Mouse (Mus musculus): ENCODE data around the gene Dars2. TPM values are rescaled to one million over a fixed set of nuclear protein-coding genes. Genes with fewer than 3 reads are reported as not detected.

The Dars2 gene
- total and polyA plus RNA-seq, 3 experiments, result 46.2 to 64.7 (median 55.3) TPM

DNA sequence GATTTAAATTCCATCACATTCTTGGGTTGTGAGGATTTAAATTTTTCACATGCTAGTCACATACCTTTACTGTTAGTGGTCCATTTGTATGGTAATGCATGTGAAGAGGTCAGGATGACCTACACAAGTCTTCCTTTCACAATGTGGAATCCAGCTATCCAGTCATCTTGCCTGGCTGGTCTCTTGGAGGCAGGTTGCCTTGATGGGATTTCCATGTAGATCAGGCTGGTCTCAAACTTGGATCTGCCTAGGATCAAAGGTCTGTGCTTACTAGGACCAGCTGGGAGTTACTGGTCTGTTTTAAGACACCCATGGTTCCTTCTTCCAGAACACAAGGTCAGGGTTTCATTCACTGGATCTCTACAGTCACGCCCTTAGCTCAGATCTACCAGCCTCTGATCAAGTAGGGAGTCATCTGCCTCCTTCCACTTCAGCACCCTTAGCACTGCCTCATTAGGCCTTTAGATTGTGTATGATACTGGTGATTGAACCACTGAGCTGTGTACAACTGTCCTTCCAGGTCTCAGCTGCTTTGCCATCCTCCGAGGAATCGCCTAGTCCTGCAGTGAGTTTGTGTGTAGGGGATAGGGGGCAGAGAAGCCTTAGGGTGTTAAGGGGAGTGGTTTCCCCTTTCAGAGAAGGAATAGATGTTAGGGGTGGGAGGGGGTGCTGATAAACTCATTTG, 30.6 kb downstream of the Dars2 start (continued):
- TF ChIP-seq SIN3A (IDR thresholded peaks at IDR 0.05; ENCODE audit: low read length) (peak; percentile 79), TBP (conservative IDR thresholded peaks at IDR 0.05; ENCODE audit: low read depth, low read length) (no peak), EP300 (IDR thresholded peaks at IDR 0.05; ENCODE audit: low read length) (no peak), ELF1 (IDR thresholded peaks at IDR 0.05; ENCODE audit: low read depth, low read length) (peak; percentile 40), PAX5 (IDR thresholded peaks at IDR 0.05; ENCODE audit: low read length) (no peak), MEF2A (IDR thresholded peaks at IDR 0.05; ENCODE audit: borderline replicate concordance, low read depth, low read length) (0 out of 2 replicates have a peak, but pooled peaks have one; percentile 37), ZKSCAN1 (IDR thresholded peaks at IDR 0.05; ENCODE audit: borderline replicate concordance, low read depth, low read length) (peak; percentile 8; the same call in 1 of the 2 replicates), BHLHE40 (IDR thresholded peaks at IDR 0.05; ENCODE audit: low read depth, low read length) (peak; percentile 5; the same call in 1 of the 2 replicates), MAZ (IDR thresholded peaks at IDR 0.05; ENCODE audit: low read depth, low read length) (no peak), USF1 (IDR thresholded peaks at IDR 0.05; ENCODE audit: low read depth, low read length) (no peak), JUN (IDR thresholded peaks at IDR 0.05; ENCODE audit: insufficient read depth, low read depth, low read length) (no peak), MXI1 (IDR thresholded peaks at IDR 0.05; ENCODE audit: low read depth, low read length) (peak; percentile 8; the same call in 1 of the 2 replicates), CTCF (conservative IDR thresholded peaks at IDR 0.05 in 1 of 2, IDR thresholded peaks at IDR 0.05 in 1 of 2; ENCODE audit: low read depth in 2 of 2, low read length in 2 of 2) (no peak), MAFK (IDR thresholded peaks at IDR 0.05; ENCODE audit: insufficient replicate concordance, low read length) (peak; percentile 33; the same call in 1 of the 2 replicates)

DNA sequence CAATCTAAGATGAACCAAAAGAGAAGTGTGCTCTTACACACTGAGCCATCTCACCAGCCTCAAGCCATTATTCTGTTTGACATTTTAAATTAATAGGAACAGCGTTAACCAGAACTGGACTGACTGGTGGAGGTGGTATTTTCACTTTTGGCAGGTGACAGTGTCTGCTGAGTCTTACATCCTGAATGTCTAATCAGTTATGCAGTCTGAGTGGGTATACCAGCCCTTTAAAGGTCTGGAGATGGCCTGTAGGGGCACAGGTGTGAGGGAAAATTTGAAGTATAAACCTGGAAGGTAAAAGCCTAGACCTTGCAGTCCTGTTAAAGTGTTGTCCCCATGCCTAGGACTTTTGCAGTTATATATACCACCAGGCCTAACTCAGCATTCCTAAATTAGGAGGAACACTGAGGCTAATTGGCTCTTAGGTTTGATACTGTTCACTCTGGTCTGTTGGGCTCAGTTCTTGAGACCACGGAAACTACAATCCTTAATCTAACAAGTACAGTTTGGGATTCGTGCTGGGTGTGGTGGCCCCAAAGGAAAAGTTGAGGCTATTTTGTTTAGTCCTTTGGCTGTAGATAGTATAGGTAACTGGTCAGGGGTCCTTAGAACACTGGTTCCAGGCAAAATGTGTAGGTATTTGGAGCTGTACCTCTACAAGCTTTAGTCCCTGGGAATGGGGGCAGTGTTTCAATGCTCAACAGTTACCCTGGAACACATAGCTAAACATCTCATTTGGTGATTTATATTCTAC, 31.3 kb downstream of the Dars2 start:
- 0 out of 2 replicates have a peak, but pooled peaks have one; percentile 30 for TF ChIP-seq TBP (conservative IDR thresholded peaks at IDR 0.05; ENCODE audit: low read depth, low read length)
- peak; percentile 9; the same call in 1 of the 2 replicates for TF ChIP-seq MEF2A (IDR thresholded peaks at IDR 0.05; ENCODE audit: borderline replicate concordance, low read depth, low read length)
- 0 out of 2 replicates have a peak, but pooled peaks have one; percentile 20 for TF ChIP-seq ZKSCAN1 (IDR thresholded peaks at IDR 0.05; ENCODE audit: borderline replicate concordance, low read depth, low read length)
- peak; percentile 42 for TF ChIP-seq CHD1 (IDR thresholded peaks at IDR 0.05; ENCODE audit: low read depth, low read length)
- no peak for TF ChIP-seq ELF1 (IDR thresholded peaks at IDR 0.05; ENCODE audit: low read depth, low read length)
- 0 out of 2 replicates have a peak, but pooled peaks have one; percentile 10 for TF ChIP-seq ETS1 (conservative IDR thresholded peaks at IDR 0.05; ENCODE audit: low read depth, low read length)
- TF ChIP-seq CTCF (conservative IDR thresholded peaks at IDR 0.05 in 1 of 2, IDR thresholded peaks at IDR 0.05 in 1 of 2; ENCODE audit: low read depth in 2 of 2, low read length in 2 of 2), result 0 out of 4 replicates have a peak, but pooled peaks of 1 of the 2 experiments have one; percentile 7
- peak; percentile 39; the same call in 1 of the 2 replicates for TF ChIP-seq BHLHE40 (IDR thresholded peaks at IDR 0.05; ENCODE audit: low read depth, low read length)
- peak; percentile 31; the same call in 1 of the 2 replicates for TF ChIP-seq HCFC1 (IDR thresholded peaks at IDR 0.05; ENCODE audit: low read depth, low read length)
- TF ChIP-seq USF2 (conservative IDR thresholded peaks at IDR 0.05; ENCODE audit: low read depth, low read length), result peak; percentile 36
- TF ChIP-seq KAT2A (IDR thresholded peaks at IDR 0.05; ENCODE audit: insufficient replicate concordance, low read length), result 0 out of 2 replicates have a peak, but pooled peaks have one; percentile 53
- peak; percentile 84 for TF ChIP-seq RCOR1 (conservative IDR thresholded peaks at IDR 0.05; ENCODE audit: low read depth, low read length)
- no peak for TF ChIP-seq SIN3A (IDR thresholded peaks at IDR 0.05; ENCODE audit: low read length)
- peak; percentile 58; the same call in 1 of the 2 replicates for TF ChIP-seq MAFK (IDR thresholded peaks at IDR 0.05; ENCODE audit: insufficient replicate concordance, low read length)
- 0 out of 2 replicates have a peak, but pooled peaks have one; percentile 69 for TF ChIP-seq E2F4 (IDR thresholded peaks at IDR 0.05; ENCODE audit: insufficient replicate concordance, low read depth, low read length)
- TF ChIP-seq POLR2A (IDR thresholded peaks at IDR 0.05; ENCODE audit: low read depth, low read length), result peak; percentile 31
- peak; percentile 87; the same call in 1 of the 2 replicates for TF ChIP-seq MAZ (IDR thresholded peaks at IDR 0.05; ENCODE audit: low read depth, low read length)
- TF ChIP-seq ZC3H11A (IDR thresholded peaks at IDR 0.05; ENCODE audit: low read depth, low read length), result no peak
- no peak for TF ChIP-seq EP300 (IDR thresholded peaks at IDR 0.05; ENCODE audit: low read length)
- TF ChIP-seq IRF4 (IDR thresholded peaks at IDR 0.05; ENCODE audit: low read depth, low read length), result peak; percentile 7; the same call in 1 of the 2 replicates
- TF ChIP-seq MAX (IDR thresholded peaks at IDR 0.05; ENCODE audit: low read length), result peak; percentile 65; the same call in 1 of the 2 replicates
- TF ChIP-seq NELFE (IDR thresholded peaks at IDR 0.05; ENCODE audit: low read depth, low read length), result peak; percentile 65
- peak; percentile 37 for TF ChIP-seq SMC3 (IDR thresholded peaks at IDR 0.05; ENCODE audit: low read depth, low read length)
- no peak for TF ChIP-seq NRF1 (IDR thresholded peaks at IDR 0.05; ENCODE audit: low read depth, low read length)
- TF ChIP-seq JUND (conservative IDR thresholded peaks at IDR 0.05; ENCODE audit: low read depth, low read length), result no peak; the same call in 1 of the 2 replicates
- TF ChIP-seq MXI1 (IDR thresholded peaks at IDR 0.05; ENCODE audit: low read depth, low read length), result 0 out of 2 replicates have a peak, but pooled peaks have one; percentile 48
- no peak for TF ChIP-seq PAX5 (IDR thresholded peaks at IDR 0.05; ENCODE audit: low read length)
- Histone ChIP-seq H3K27ac (ENCODE audit: insufficient read depth, low read depth) (peak overlapping the region; percentile 58; the same call in 1 of the 2 replicates), H3K4me2 (ENCODE audit: insufficient read depth, low read depth, poor library complexity, severe bottlenecking) (peak overlapping the region; percentile 11; the same call in 1 of the 2 replicates), H3K4me3 (replicated peaks in 1 of 3; ENCODE audit: low read depth in 2 of 3, low read length in 2 of 3, poor library complexity in 1 of 3) (peak overlapping the region in 1 of 3 experiments; percentile 35), H3K36me3 (replicated peaks in 1 of 2; ENCODE audit: control insufficient read depth in 1 of 2, insufficient read depth in 1 of 2, low read length in 1 of 2) (peaks cover 41 to 69% of the 10 kb centered on the region in 2 experiments), H3K9ac (ENCODE audit: insufficient read depth, low read depth) (peak overlapping the region; percentile 95), H3K27me3 (replicated peaks) (no peaks in the 10 kb centered on the region), H3K4me1 (ENCODE audit: control insufficient read depth in 1 of 2, insufficient read depth in 2 of 2) (peaks cover 0 to 13% of the 10 kb centered on the region in 2 experiments; a peak in 2 of 4 replicates), H3K9me3 (replicated peaks; ENCODE audit: low read length) (no peaks in the 10 kb centered on the region), H3K79me2 (replicated peaks; ENCODE audit: control insufficient read depth, extremely low read depth, insufficient read depth, poor library complexity, severe bottlenecking) (peaks cover 25% of the 10 kb centered on the region)
- no peak for DNase-seq (ENCODE audit: extremely low read depth)
- dilution Hi-C loops (cut with MboI; ENCODE audit: extremely low pct_ligation_motif_present, extremely low pct_unique_long_range_greater_than_20kb, low sequenced_read_pairs), result no loop called here
- in situ Hi-C loops (cut with MboI; ENCODE audit: low pct_ligation_motif_present, low pct_unique_long_range_greater_than_20kb, low sequenced_read_pairs), result no loop called here
